Mouse (Mus musculus): ENCODE measurements at regions not wholly inside any gene's neighbourhood (a gene's known extent, or its start where the extent isn't known, plus 50 kb on each side); places are given as distances from the start of the nearest gene placed in this dataset.

DNA sequence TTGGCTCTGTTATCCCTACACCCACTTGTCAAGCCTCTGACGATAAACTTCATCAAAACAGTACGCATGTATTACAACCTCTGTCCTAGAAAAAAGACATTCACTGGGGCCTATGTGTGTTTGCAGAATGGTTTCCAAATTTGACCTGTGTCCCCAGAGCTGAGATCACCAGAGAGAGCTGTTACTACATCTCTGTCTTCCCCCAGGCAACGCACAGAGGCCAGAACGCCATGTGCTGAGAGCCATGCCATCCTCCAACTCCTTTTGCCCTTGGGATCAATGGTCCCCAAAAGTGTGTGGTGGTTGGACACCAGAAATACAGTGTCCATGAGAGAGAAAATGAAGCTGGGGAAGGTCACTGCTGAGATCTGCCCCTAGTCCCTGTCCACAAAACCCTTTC is 137.1 kb downstream of the Tomm20 start:
- no peak for TF ChIP-seq CTCF (IDR thresholded peaks at IDR 0.05; ENCODE audit: insufficient read depth, low read depth, low read length)
- no peak for TF ChIP-seq POLR2A (IDR thresholded peaks at IDR 0.05; ENCODE audit: insufficient read depth, low read depth, low read length)

Data from olfactory bulb, adult 2 months (tissue).